Mouse (Mus musculus): ENCODE data around the gene Net1.

GRCm38 (mm10) chr13:3886663-3887062 is 31.4 kb downstream of the Net1 start:
- TF ChIP-seq GATA1 (IDR thresholded peaks at IDR 0.05; ENCODE audit: borderline replicate concordance, low read length) = no peak
- TF ChIP-seq FLI1 (IDR thresholded peaks at IDR 0.05; ENCODE audit: low read length) = no peak
